Mouse (Mus musculus) limb, embryonic 11.5 days (tissue): ENCODE measurements around the gene Reg2. TPM values are rescaled to one million over a fixed set of nuclear protein-coding genes. Genes with fewer than 3 reads are reported as not detected.

Experiments used
- ATAC-seq: fragments of 200-750 bp; cut with Nextera tagmentation; 2 replicates; pipeline ENCODE4 v1.8.0; 2017; ENCODE audit warnings: low read depth; ENCODE audit not compliant: insufficient number of reproducible peaks, low FRiP score, low TSS enrichment
- DNase-seq: peaks from one replicate; pipeline ENCODE4 v3.0.0-alpha.2; 2015; ENCODE audit warnings: low spot score
- H3K27ac ChIP-seq: fragments of 300-500 bp; sonication (generic); replicated peaks from 2 replicates; pipeline ENCODE4 v1.5.1; 2014; ENCODE audit warnings: low read depth, mild to moderate bottlenecking, low read length
- H3K27me3 ChIP-seq: fragments of 300-500 bp; sonication (generic); 2 replicates; pipeline ENCODE4 v1.6.1; 2014; ENCODE audit warnings: mild to moderate bottlenecking, low read length, mixed read lengths; ENCODE audit not compliant: control insufficient read depth, insufficient read depth
- H3K36me3 ChIP-seq: fragments of 300-500 bp; sonication (generic); 2 replicates; pipeline ENCODE4 v1.6.1; 2014; ENCODE audit warnings: mild to moderate bottlenecking, low read length, moderate library complexity, mixed read lengths; ENCODE audit not compliant: control insufficient read depth, insufficient read depth
- H3K4me1 ChIP-seq: fragments of 300-500 bp; sonication (generic); 2 replicates; pipeline ENCODE4 v1.6.1; 2014; ENCODE audit warnings: low read length, mixed read lengths; ENCODE audit not compliant: control insufficient read depth, insufficient read depth
- H3K4me2 ChIP-seq: fragments of 300-500 bp; sonication (generic); 2 replicates; pipeline ENCODE4 v1.6.1; 2014; ENCODE audit warnings: low read depth, mild to moderate bottlenecking, moderate library complexity; ENCODE audit not compliant: severe bottlenecking
- H3K4me3 ChIP-seq: fragments of 300-500 bp; sonication (generic); 2 replicates; pipeline ENCODE4 v1.5.1; 2014; ENCODE audit warnings: low read depth, low read length
- H3K9ac ChIP-seq: fragments of 300-500 bp; sonication (generic); 2 replicates; pipeline ENCODE4 v1.6.1; 2014; ENCODE audit warnings: mild to moderate bottlenecking, low read length
- H3K9me3 ChIP-seq: fragments of 300-500 bp; sonication (generic); 2 replicates; pipeline ENCODE4 v1.6.1; 2016; ENCODE audit warnings: low read length; ENCODE audit not compliant: control insufficient read depth
- WGBS: fragments of 180-500 bp; shearing (Covaris S2); extraction: QIAGEN DNeasy Blood & Tissue Kit; methylation state at CpG from one replicate; pipeline ENCODE4 v1.1.7; 2014; 5-methylcytosine and 5-hydroxymethylcytosine counted together
- polyA plus RNA-seq: library from polyadenylated mRNA; unstranded; fragments of >200 nt; fragmentation: Nextera tagmentation; extraction: Ambion mirVana; gene quantifications from 2 replicates; pipeline ENCODE4 v1.2.1, GENCODE M21; 2014

The Reg2 gene
- polyA plus RNA-seq, 1 experiment from 2014 or later = not detected

DNA sequence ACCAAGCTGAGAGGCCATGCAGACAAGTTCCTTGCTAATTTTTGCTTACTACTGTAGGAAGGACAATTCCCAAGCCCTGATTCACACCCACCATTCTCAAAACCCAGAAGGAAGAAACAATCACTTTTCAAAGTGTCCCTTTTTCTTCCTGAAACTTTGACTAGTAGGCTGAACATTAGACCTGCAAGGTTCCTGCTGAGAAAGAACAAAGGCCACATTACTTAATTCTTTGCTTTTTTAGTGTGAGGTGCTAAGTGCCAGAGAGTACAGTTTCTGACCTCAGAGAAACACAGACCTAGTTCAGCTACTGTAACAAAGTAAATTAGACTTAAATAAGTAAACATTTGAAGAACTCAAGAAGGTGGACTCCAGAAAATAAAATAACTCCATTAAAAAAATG lies 53.0 kb downstream of the Reg2 start:
- ATAC-seq (no peak), DNase-seq (no peak)
- no peak overlapping the region for H3K4me2 ChIP-seq
- H3K9ac ChIP-seq = no peak overlapping the region
- no peaks in the 10 kb centered on the region for H3K27me3 ChIP-seq
- H3K4me3 ChIP-seq = no peak overlapping the region
- no peaks in the 10 kb centered on the region for H3K36me3 ChIP-seq
- no peaks in the 10 kb centered on the region for H3K9me3 ChIP-seq
- no peaks in the 10 kb centered on the region for H3K4me1 ChIP-seq
- no peak overlapping the region for H3K27ac ChIP-seq

GRCm38 (mm10) chr6:78452804-78453203 lies 57.4 kb downstream of the Reg2 start:
- Histone ChIP-seq H3K27ac (no peak overlapping the region), H3K36me3 (no peaks in the 10 kb centered on the region), H3K4me2 (no peak overlapping the region), H3K9me3 (no peaks in the 10 kb centered on the region), H3K4me3 (no peak overlapping the region), H3K4me1 (no peaks in the 10 kb centered on the region), H3K9ac (no peak overlapping the region), H3K27me3 (no peaks in the 10 kb centered on the region)
- 88% methylated on average over 2 of the region's 2 CpGs for WGBS
- no peak for ATAC-seq
- no peak for DNase-seq

Other genes starting within 250 kb of the Reg2 start
- gene Reg3b, start 25.0 kb upstream of the Reg2 start, polyA plus RNA-seq = not detected in 2 replicates
- gene Reg3d, start 16.8 kb upstream of the Reg2 start, polyA plus RNA-seq = not detected in 2 replicates
- not detected in 2 replicates for gene Reg3a, start 14.9 kb upstream of the Reg2 start, polyA plus RNA-seq
- not detected in 2 replicates for gene Reg1, start 27.1 kb downstream of the Reg2 start, polyA plus RNA-seq
- gene Reg3g, start 73.2 kb downstream of the Reg2 start, polyA plus RNA-seq = not detected in 2 replicates